Comparison of ENCODE assay signal across 10 mouse cellular contexts in genomic region chr1:133741881-133742434, GRCm38 (mm10). TPM values are rescaled to one million over a fixed set of nuclear protein-coding genes. Genes with fewer than 3 reads are reported as not detected.
A peak's percentile ranks its signal among the peaks of the same experiment; 100 is the strongest.
DNase-seq lines count a peak whose midpoint lies in the region; ATAC-seq and TF ChIP-seq lines count a peak whose summit lies in the region.
"Had no signal": no experiment of that assay in that cellular context is flagged by ENCODE, and none has a peak within 500 bp of the region (broad histone marks: within the 10 kb centered on the region; RNA-seq: fewer than 3 reads in every experiment).

No protein-coding gene starts in this region.

- H3K9ac ChIP-seq in forebrain, embryonic 11.5 days (ENCODE audit: low read length) = no peak overlapping the region
- H3K9ac ChIP-seq in forebrain, embryonic 15.5 days (replicated peaks) = no peak overlapping the region
- H3K9ac ChIP-seq in embryonic facial prominence, embryonic 11.5 days (replicated peaks; ENCODE audit: low read length) = no peak overlapping the region

- no peak overlapping the region for H3K4me3 ChIP-seq in forebrain, embryonic 11.5 days (ENCODE audit: low read depth, low read length)
- H3K4me3 ChIP-seq in forebrain, embryonic 15.5 days = no peak overlapping the region
- H3K4me3 ChIP-seq in E14TG2a.4 (replicated peaks; ENCODE audit: low read length) = peak overlapping the region; percentile 52
- no peak overlapping the region for H3K4me3 ChIP-seq in embryonic facial prominence, embryonic 11.5 days (ENCODE audit: low read depth, low read length)

- no peak overlapping the region for H3K4me2 ChIP-seq in forebrain, embryonic 11.5 days (ENCODE audit: low read depth, low read length, severe bottlenecking)
- H3K4me2 ChIP-seq in forebrain, embryonic 15.5 days (replicated peaks) = no peak overlapping the region
- H3K4me2 ChIP-seq in embryonic facial prominence, embryonic 11.5 days (ENCODE audit: low read depth, low read length) = no peak overlapping the region

- H3K27ac ChIP-seq in forebrain, embryonic 11.5 days (ENCODE audit: low read depth, low read length) = peak overlapping the region; percentile 25; the same call in 1 of the 2 replicates
- no peak overlapping the region for H3K27ac ChIP-seq in forebrain, embryonic 15.5 days (replicated peaks)
- H3K27ac ChIP-seq in embryonic facial prominence, embryonic 11.5 days (replicated peaks; ENCODE audit: low read depth, low read length) = no peak overlapping the region; the same call in 1 of the 2 replicates

- no peaks in the 10 kb centered on the region for H3K9me3 ChIP-seq in forebrain, embryonic 11.5 days (ENCODE audit: control insufficient read depth, low read length)
- no peaks in the 10 kb centered on the region for H3K9me3 ChIP-seq in forebrain, embryonic 15.5 days
- no peaks in the 10 kb centered on the region for H3K9me3 ChIP-seq in E14TG2a.4 (ENCODE audit: low read length)
- H3K9me3 ChIP-seq in embryonic facial prominence, embryonic 11.5 days (replicated peaks; ENCODE audit: control insufficient read depth, low read length) = no peaks in the 10 kb centered on the region
- H3K9me3 ChIP-seq: G1E had no signal

- H3K36me3 ChIP-seq in forebrain, embryonic 11.5 days (ENCODE audit: control insufficient read depth, insufficient read depth, low read length) = no peaks in the 10 kb centered on the region
- H3K36me3 ChIP-seq in forebrain, embryonic 15.5 days = no peaks in the 10 kb centered on the region
- H3K36me3 ChIP-seq in E14TG2a.4 (ENCODE audit: insufficient read depth, low read length) = no peaks in the 10 kb centered on the region
- H3K36me3 ChIP-seq in embryonic facial prominence, embryonic 11.5 days (replicated peaks; ENCODE audit: control insufficient read depth, insufficient read depth, low read depth, low read length) = no peaks in the 10 kb centered on the region

- H3K27me3 ChIP-seq in forebrain, embryonic 11.5 days (ENCODE audit: control insufficient read depth, insufficient read depth, low read length) = no peaks in the 10 kb centered on the region
- H3K27me3 ChIP-seq in forebrain, embryonic 15.5 days = no peaks in the 10 kb centered on the region
- H3K27me3 ChIP-seq in E14TG2a.4 (ENCODE audit: insufficient read depth, low read length) = peaks cover 48% of the 10 kb centered on the region
- H3K27me3 ChIP-seq in embryonic facial prominence, embryonic 11.5 days (ENCODE audit: control insufficient read depth, insufficient read depth, low read length) = no peaks in the 10 kb centered on the region

- H3K4me1 ChIP-seq in forebrain, embryonic 11.5 days (replicated peaks; ENCODE audit: control insufficient read depth, insufficient read depth, low read length) = peaks cover 3% of the 10 kb centered on the region; the same call in 1 of the 2 replicates
- H3K4me1 ChIP-seq in forebrain, embryonic 15.5 days = peaks cover 27% of the 10 kb centered on the region
- peaks cover 63% of the 10 kb centered on the region for H3K4me1 ChIP-seq in E14TG2a.4 (replicated peaks; ENCODE audit: low read depth, low read length)
- H3K4me1 ChIP-seq in embryonic facial prominence, embryonic 11.5 days (ENCODE audit: control insufficient read depth, insufficient read depth, low read length) = peaks cover 5% of the 10 kb centered on the region; the same call in 1 of the 2 replicates

- DNase-seq in forebrain, embryonic 11.5 days (ENCODE audit: low spot score) = no peak
- DNase-seq in embryonic facial prominence, embryonic 11.5 days (ENCODE audit: low spot score) = peak; percentile 64
- DNase-seq in kidney, adult 9 months = peak; percentile 27
- no peak for DNase-seq in spleen, postnatal 4 days (ENCODE audit: low spot score in 2 of 2)
- no peak for DNase-seq in left cerebral cortex, postnatal 25 days (ENCODE audit: low spot score in 2 of 2)
- DNase-seq in retina, embryonic 14.5 days (ENCODE audit: low spot score) = no peak
- DNase-seq: thymus, adult 18-20 months had no signal

- 49% methylated on average over 11 of the region's 11 CpGs for WGBS in forebrain, embryonic 11.5 days
- WGBS in forebrain, embryonic 15.5 days = 32% methylated on average over 11 of the region's 11 CpGs
- WGBS in embryonic facial prominence, embryonic 11.5 days = 34% methylated on average over 11 of the region's 11 CpGs

- ATAC-seq in forebrain, embryonic 11.5 days (replicated peaks; ENCODE audit: low FRiP score) = no peak
- no peak for ATAC-seq in forebrain, embryonic 15.5 days (replicated peaks)
- ATAC-seq in embryonic facial prominence, embryonic 11.5 days (replicated peaks; ENCODE audit: insufficient number of reproducible peaks, low FRiP score, low TSS enrichment, low read depth) = peak; percentile 29; the same call in 1 of the 2 replicates

- intact Hi-C loops in left cerebral cortex, postnatal 25 days (cut with DNase I) = no loop called here

- TF ChIP-seq CTCF in E14TG2a.4 (conservative IDR thresholded peaks at IDR 0.05; ENCODE audit: low read length) = no peak

RNA-seq across cellular contexts. Expression of gene Lax1, which starts 52.0 kb away (rescaled TPM):
- 0.36 and 0.57 TPM in 2 replicates for polyA plus RNA-seq in forebrain, embryonic 11.5 days (2014; fragmentation: Nextera tagmentation; extraction: Ambion mirVana)
- not detected in 2 replicates for polyA plus RNA-seq in forebrain, embryonic 15.5 days (2015; fragmentation: Nextera tagmentation; extraction: Ambion mirVana)
- polyA plus RNA-seq in embryonic facial prominence, embryonic 11.5 days (2014; fragmentation: Nextera tagmentation; extraction: Ambion mirVana) = 0.32 and 0.76 TPM in 2 replicates
- total RNA-seq in left cerebral cortex, postnatal 25 days (2021) = under 1 TPM; 0.16 to 0.41 TPM
- polyA plus RNA-seq: G1E had no signal

RNA-seq across cellular contexts. Expression of gene Atp2b4, which starts 58.9 kb away (rescaled TPM):
- polyA plus RNA-seq in forebrain, embryonic 11.5 days (2014; fragmentation: Nextera tagmentation; extraction: Ambion mirVana) = 7.4 and 8.2 TPM in 2 replicates
- 8.6 and 10.4 TPM in 2 replicates for polyA plus RNA-seq in forebrain, embryonic 15.5 days (2015; fragmentation: Nextera tagmentation; extraction: Ambion mirVana)
- polyA plus RNA-seq in embryonic facial prominence, embryonic 11.5 days (2014; fragmentation: Nextera tagmentation; extraction: Ambion mirVana) = 9.6 and 9.9 TPM in 2 replicates
- 100 to 1,000 TPM; 201 to 257 TPM for total RNA-seq in left cerebral cortex, postnatal 25 days (2021)

Comparison
In these comparisons a context has a peak if more than half of its experiments do, and no peak if none do; other contexts are left out.
1. DNase-seq: peak in embryonic facial prominence, embryonic 11.5 days (single experiment) and kidney, adult 9 months (single experiment); none in forebrain, embryonic 11.5 days (single experiment), spleen, postnatal 4 days (0 of 2), left cerebral cortex, postnatal 25 days (0 of 2) and retina, embryonic 14.5 days (single experiment).